Mouse (Mus musculus): ENCODE results near the gene Acnat2.
"Not testable (repeated sequence)": the region's sequence is repeated elsewhere in the genome, so short reads cannot be mapped to it uniquely, and the experiment has no call there.

- not testable (repeated sequence) for TF ChIP-seq CTCF, EP300 (IDR thresholded peaks at IDR 0.05; ENCODE audit: low read depth)
Observed at GRCm38 (mm10) chr4:49410151-49410550, 2.2 kb upstream of the Acnat2 start.
